Mouse (Mus musculus): Measurements from ENCODE around the gene Kpna3. TPM values are rescaled to one million over a fixed set of nuclear protein-coding genes. Genes with fewer than 3 reads are reported as not detected.
"Not testable (repeated sequence)": the region's sequence is repeated elsewhere in the genome, so short reads cannot be mapped to it uniquely, and the experiment has no call there.

Kpna3 gene
- polyA plus RNA-seq, 1 experiment, result 3.8 TPM

- no peak for DNase-seq (ENCODE audit: low read depth in 1 of 2, low spot score in 2 of 2)
- 89% methylated on average over 10 of the region's 10 CpGs for WGBS
- no peaks in the 10 kb centered on the region for H3K27me3 ChIP-seq (ENCODE audit: control insufficient read depth, insufficient read depth, low read length)
- TF ChIP-seq CTCF (IDR thresholded peaks at IDR 0.05; ENCODE audit: extremely low read depth, insufficient read depth, insufficient read length, insufficient replicate concordance) (peak; percentile 12; the same call in 1 of the 2 replicates), POLR2A (IDR thresholded peaks at IDR 0.05; ENCODE audit: low read depth, low read length) (no peak)
- no peaks in the 10 kb centered on the region for H3K4me1 ChIP-seq (ENCODE audit: control insufficient read depth, insufficient read depth, insufficient read length)
- H3K27ac ChIP-seq (ENCODE audit: insufficient read depth, low read length), result no peak overlapping the region
- no peaks in the 10 kb centered on the region for H3K36me3 ChIP-seq (ENCODE audit: control insufficient read depth, insufficient read depth, low read length)
- no peak overlapping the region for H3K4me3 ChIP-seq (ENCODE audit: extremely low read depth, insufficient read depth, insufficient read length)
Observed at GRCm38 (mm10) chr14:61346827-61347698, 92.6 kb downstream of the Kpna3 start.

- no peak for TF ChIP-seq POLR2A (IDR thresholded peaks at IDR 0.05; ENCODE audit: low read depth, low read length)
- no peak for TF ChIP-seq CTCF (IDR thresholded peaks at IDR 0.05; ENCODE audit: extremely low read depth, insufficient read depth, insufficient read length, insufficient replicate concordance)
- H3K4me3 ChIP-seq (ENCODE audit: extremely low read depth, insufficient read depth, insufficient read length), result no peak overlapping the region
- no peak for DNase-seq (ENCODE audit: low read depth in 1 of 2, low spot score in 2 of 2)
- no peaks in the 10 kb centered on the region for H3K36me3 ChIP-seq (ENCODE audit: control insufficient read depth, insufficient read depth, low read length)
- H3K27ac ChIP-seq (ENCODE audit: insufficient read depth, low read length), result no peak overlapping the region
- no peaks in the 10 kb centered on the region for H3K4me1 ChIP-seq (ENCODE audit: control insufficient read depth, insufficient read depth, insufficient read length)
- H3K27me3 ChIP-seq (ENCODE audit: control insufficient read depth, insufficient read depth, low read length), result no peaks in the 10 kb centered on the region
- WGBS, result 86% methylated on average over 5 of the region's 5 CpGs
Observed at GRCm38 (mm10) chr14:61344590-61344989, 95.1 kb downstream of the Kpna3 start.

GRCm38 (mm10) chr14:61339381-61339780, 100.3 kb downstream of the Kpna3 start:
- Histone ChIP-seq H3K36me3 (ENCODE audit: control insufficient read depth, insufficient read depth, low read length) (no peaks in the 10 kb centered on the region), H3K4me3 (ENCODE audit: extremely low read depth, insufficient read depth, insufficient read length) (no peak overlapping the region), H3K27me3 (ENCODE audit: control insufficient read depth, insufficient read depth, low read length) (no peaks in the 10 kb centered on the region), H3K4me1 (ENCODE audit: control insufficient read depth, insufficient read depth, insufficient read length) (no peaks in the 10 kb centered on the region), H3K27ac (ENCODE audit: insufficient read depth, low read length) (no peak overlapping the region)
- TF ChIP-seq CTCF (IDR thresholded peaks at IDR 0.05; ENCODE audit: extremely low read depth, insufficient read depth, insufficient read length, insufficient replicate concordance) (no peak), POLR2A (IDR thresholded peaks at IDR 0.05; ENCODE audit: low read depth, low read length) (no peak)
- WGBS, result 74% methylated on average over 4 of the region's 4 CpGs
- no peak for DNase-seq (ENCODE audit: low read depth in 1 of 2, low spot score in 2 of 2)

GRCm38 (mm10) chr14:61330996-61331561, 108.6 kb downstream of the Kpna3 start:
- Histone ChIP-seq H3K4me3 (ENCODE audit: extremely low read depth, insufficient read depth, insufficient read length) (no peak overlapping the region), H3K27me3 (ENCODE audit: control insufficient read depth, insufficient read depth, low read length) (no peaks in the 10 kb centered on the region), H3K4me1 (ENCODE audit: control insufficient read depth, insufficient read depth, insufficient read length) (peaks cover 3% of the 10 kb centered on the region; the same call in 1 of the 2 replicates), H3K27ac (ENCODE audit: insufficient read depth, low read length) (no peak overlapping the region), H3K36me3 (ENCODE audit: control insufficient read depth, insufficient read depth, low read length) (no peaks in the 10 kb centered on the region)
- DNase-seq (ENCODE audit: low read depth in 1 of 2, low spot score in 2 of 2), result peak; percentile 39 to 71
- WGBS, result 13% methylated on average over 13 of the region's 13 CpGs
- TF ChIP-seq CTCF (IDR thresholded peaks at IDR 0.05; ENCODE audit: extremely low read depth, insufficient read depth, insufficient read length, insufficient replicate concordance) (peak; percentile 64; the same call in 1 of the 2 replicates), POLR2A (IDR thresholded peaks at IDR 0.05; ENCODE audit: low read depth, low read length) (no peak)

GRCm38 (mm10) chr14:61330591-61330990, 109.1 kb downstream of the Kpna3 start:
- no peak overlapping the region for H3K27ac ChIP-seq (ENCODE audit: insufficient read depth, low read length)
- H3K4me3 ChIP-seq (ENCODE audit: extremely low read depth, insufficient read depth, insufficient read length), result no peak overlapping the region
- H3K27me3 ChIP-seq (ENCODE audit: control insufficient read depth, insufficient read depth, low read length), result no peaks in the 10 kb centered on the region
- WGBS, result 90% methylated on average over 11 of the region's 11 CpGs
- TF ChIP-seq CTCF (IDR thresholded peaks at IDR 0.05; ENCODE audit: extremely low read depth, insufficient read depth, insufficient read length, insufficient replicate concordance) (no peak), POLR2A (IDR thresholded peaks at IDR 0.05; ENCODE audit: low read depth, low read length) (no peak)
- DNase-seq (ENCODE audit: low read depth in 1 of 2, low spot score in 2 of 2), result no peak
- peaks cover 3% of the 10 kb centered on the region; the same call in 1 of the 2 replicates for H3K4me1 ChIP-seq (ENCODE audit: control insufficient read depth, insufficient read depth, insufficient read length)
- H3K36me3 ChIP-seq (ENCODE audit: control insufficient read depth, insufficient read depth, low read length), result no peaks in the 10 kb centered on the region

GRCm38 (mm10) chr14:61327618-61328450, 111.8 kb downstream of the Kpna3 start:
- H3K4me1 ChIP-seq (ENCODE audit: control insufficient read depth, insufficient read depth, insufficient read length), result peaks cover 3% of the 10 kb centered on the region; the same call in 1 of the 2 replicates
- no peaks in the 10 kb centered on the region for H3K36me3 ChIP-seq (ENCODE audit: control insufficient read depth, insufficient read depth, low read length)
- peak; percentile 46 to 53 for DNase-seq (ENCODE audit: low read depth in 1 of 2, low spot score in 2 of 2)
- H3K4me3 ChIP-seq (ENCODE audit: extremely low read depth, insufficient read depth, insufficient read length), result peak overlapping the region; percentile 6; the same call in 1 of the 2 replicates
- WGBS, result 47% methylated on average over 19 of the region's 19 CpGs
- no peak overlapping the region for H3K27ac ChIP-seq (ENCODE audit: insufficient read depth, low read length)
- H3K27me3 ChIP-seq (ENCODE audit: control insufficient read depth, insufficient read depth, low read length), result no peaks in the 10 kb centered on the region
- no peak for TF ChIP-seq POLR2A (IDR thresholded peaks at IDR 0.05; ENCODE audit: low read depth, low read length)
- TF ChIP-seq CTCF (IDR thresholded peaks at IDR 0.05; ENCODE audit: extremely low read depth, insufficient read depth, insufficient read length, insufficient replicate concordance), result no peak

- H3K36me3 ChIP-seq (ENCODE audit: control insufficient read depth, insufficient read depth, low read length); H3K27ac ChIP-seq (ENCODE audit: insufficient read depth, low read length); H3K27me3 ChIP-seq (ENCODE audit: control insufficient read depth, insufficient read depth, low read length); DNase-seq (ENCODE audit: low read depth in 1 of 2, low spot score in 2 of 2); H3K4me3 ChIP-seq (ENCODE audit: extremely low read depth, insufficient read depth, insufficient read length); H3K4me1 ChIP-seq (ENCODE audit: control insufficient read depth, insufficient read depth, insufficient read length): not testable (repeated sequence)
- 67% methylated on average over 6 of the region's 6 CpGs for WGBS
Observed at GRCm38 (mm10) chr14:61327007-61327406, 112.7 kb downstream of the Kpna3 start.

Measured in spleen, adult 2 months (tissue).